In the genomic region with DNA sequence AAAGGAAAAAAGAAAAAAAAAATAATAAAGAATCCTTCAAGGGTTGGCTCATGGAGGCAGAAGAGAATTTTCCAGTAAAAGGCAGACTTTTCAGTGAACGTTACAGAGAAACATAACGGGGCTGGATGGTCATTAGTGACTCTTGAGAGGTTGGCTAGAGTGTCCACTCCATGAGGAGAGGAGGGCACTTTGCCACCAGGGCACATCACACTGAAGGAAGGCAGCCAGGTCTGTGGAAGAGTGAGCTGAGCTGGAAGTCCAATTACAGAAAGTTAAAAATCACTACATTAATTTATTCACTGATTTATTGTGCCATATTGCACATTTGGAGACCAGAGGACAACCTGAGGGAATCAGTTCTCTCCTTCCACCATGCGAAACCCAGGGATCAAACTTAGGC, we compare ENCODE assay signal across 11 mouse cellular contexts.
"Had no signal": no experiment of that assay in that cellular context is flagged by ENCODE, and none has a peak within 500 bp of the region (broad histone marks: within the 10 kb centered on the region; RNA-seq: fewer than 3 reads in every experiment).

No protein-coding gene starts in this region.

- DNase-seq: gastrocnemius, postnatal 10 days; gastrocnemius, postnatal 25 days; heart, postnatal 10 days; heart, postnatal 4 days; kidney, adult 18-20 months; kidney, adult 8-10 months; kidney, postnatal 10 days; kidney, postnatal 25 days; kidney, postnatal 4 days; liver; liver, embryonic 13.5 days had no signal
